ENCODE assay signal across 20 mouse cellular contexts in the genomic region with DNA sequence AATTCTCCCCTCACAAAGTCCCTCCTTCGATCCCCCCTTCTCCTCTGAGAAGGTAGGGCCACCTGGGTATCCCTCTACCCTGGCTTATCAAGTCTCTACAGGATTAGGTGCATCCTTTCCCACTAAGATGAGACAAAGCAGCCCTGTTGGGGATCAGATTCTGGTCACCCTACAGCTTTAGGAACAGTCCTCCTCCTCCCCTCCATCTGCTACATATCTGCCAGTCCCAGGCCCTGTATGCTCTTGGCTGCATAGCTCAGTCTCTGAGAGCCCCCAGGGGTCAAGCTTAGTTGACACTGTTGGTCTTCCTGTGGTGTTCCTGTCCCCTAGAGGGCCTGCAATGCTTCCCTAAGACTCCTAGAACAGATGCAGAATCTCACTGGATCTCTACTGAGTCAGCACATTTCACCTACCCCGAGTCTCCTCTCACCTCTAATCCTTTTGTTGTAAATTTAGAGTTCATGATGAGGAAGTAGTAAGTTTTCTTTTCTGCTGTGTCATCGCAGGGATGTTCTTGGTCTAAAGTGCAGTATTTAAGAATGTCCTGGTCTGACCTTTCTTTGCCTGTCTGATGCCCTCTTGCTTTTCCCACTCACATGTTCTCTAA. TPM values are rescaled to one million over a fixed set of nuclear protein-coding genes. Genes with fewer than 3 reads are reported as not detected.
DNase-seq lines count a peak whose midpoint lies in the region; ATAC-seq and TF ChIP-seq lines count a peak whose summit lies in the region.
"Had no signal": no experiment of that assay in that cellular context is flagged by ENCODE, and none has a peak within 500 bp of the region (broad histone marks: within the 10 kb centered on the region; RNA-seq: fewer than 3 reads in every experiment).

No protein-coding gene starts in this region.

- peaks cover 2% of the 10 kb centered on the region for H3K36me3 ChIP-seq in G1E (replicated peaks)
- H3K36me3 ChIP-seq in myocyte (ENCODE audit: control insufficient read depth, insufficient read depth), result no peaks in the 10 kb centered on the region
- H3K36me3 ChIP-seq: heart, embryonic 10.5 days; intestine, embryonic 15.5 days; midbrain, embryonic 15.5 days; neural tube, embryonic 13.5 days had no signal

- peaks cover 11% of the 10 kb centered on the region for H3K4me1 ChIP-seq in G1E (ENCODE audit: insufficient read depth, low read depth, low read length)
- peaks cover 3% of the 10 kb centered on the region; the same call in 1 of the 2 replicates for H3K4me1 ChIP-seq in cortical plate, adult 2 months (ENCODE audit: control insufficient read depth, insufficient read depth, low read length)
- H3K4me1 ChIP-seq: intestine, embryonic 15.5 days; midbrain, embryonic 15.5 days; neural tube, embryonic 13.5 days had no signal

- no peak overlapping the region for H3ac ChIP-seq in myocyte (ENCODE audit: control insufficient read depth, insufficient read length)

- ATAC-seq in G1E (ENCODE audit: extremely low read depth, insufficient number of reproducible peaks, low FRiP score, poor library complexity, severe bottlenecking), result peak; percentile 79
- no peak for ATAC-seq in CD4-positive, CD25-positive, alpha-beta regulatory T cell, adult 4 months
- ATAC-seq: forebrain, embryonic 14.5 days; intestine, embryonic 15.5 days; midbrain, embryonic 15.5 days had no signal

- peak overlapping the region; percentile 76 for H3K27ac ChIP-seq in left cerebral cortex, adult 2 months
- peak overlapping the region; percentile 61 for H3K27ac ChIP-seq in cortical plate, adult 2 months (ENCODE audit: insufficient read depth, low read length)
- H3K27ac ChIP-seq: heart, embryonic 10.5 days; intestine, embryonic 15.5 days; layer of hippocampus, adult 2 months; liver, embryonic 14.5 days; midbrain, embryonic 15.5 days; neural tube, embryonic 13.5 days; stomach, postnatal 0 days had no signal

- H3K9me3 ChIP-seq in G1E (replicated peaks), result no peaks in the 10 kb centered on the region
- H3K9me3 ChIP-seq: heart, embryonic 10.5 days; intestine, embryonic 15.5 days; midbrain, embryonic 15.5 days; neural tube, embryonic 13.5 days had no signal

- H3K79me2 ChIP-seq in myocyte (ENCODE audit: control insufficient read depth, insufficient read depth), result no peaks in the 10 kb centered on the region

- TF ChIP-seq CTCF in left cerebral cortex, adult 2 months (IDR thresholded peaks at IDR 0.05), result no peak
- no peak for TF ChIP-seq CTCF in G1E (IDR thresholded peaks at IDR 0.05; ENCODE audit: low read depth, low read length)
- no peak for TF ChIP-seq CTCF in cortical plate, adult 2 months (IDR thresholded peaks at IDR 0.05; ENCODE audit: extremely low read depth, insufficient read depth, low read length)

- TF ChIP-seq POLR2A in cortical plate, adult 2 months (IDR thresholded peaks at IDR 0.05; ENCODE audit: extremely low read depth, insufficient read depth, low read length), result no peak
- TF ChIP-seq POLR2A in myocyte (IDR thresholded peaks at IDR 0.05; ENCODE audit: insufficient read length, low read depth), result no peak

- H3K4me3 ChIP-seq in left cerebral cortex, adult 2 months, result no peak overlapping the region
- H3K4me3 ChIP-seq in G1E (ENCODE audit: low read depth, low read length) (no peak overlapping the region), myocyte (no peak overlapping the region)
- no peak overlapping the region for H3K4me3 ChIP-seq in cortical plate, adult 2 months (ENCODE audit: insufficient read depth, low read length)
- H3K4me3 ChIP-seq: heart, embryonic 10.5 days; intestine, embryonic 15.5 days; layer of hippocampus, adult 2 months; midbrain, embryonic 15.5 days; neural tube, embryonic 13.5 days had no signal

- H3K4me2 ChIP-seq in myocyte (ENCODE audit: low read depth), result peak overlapping the region; percentile 64
- H3K4me2 ChIP-seq: intestine, embryonic 15.5 days; midbrain, embryonic 15.5 days; neural tube, embryonic 13.5 days had no signal

- no peak for DNase-seq in left cerebral cortex, adult 2 months (ENCODE audit: extremely low spot score in 1 of 2, low spot score in 2 of 2)
- no peak for DNase-seq in left cerebral cortex, postnatal 14 days (ENCODE audit: low spot score in 2 of 2)
- peak; percentile 18 for DNase-seq in G1E (ENCODE audit: low spot score)
- DNase-seq in left cerebral cortex, postnatal 36 days (ENCODE audit: low spot score in 2 of 2), result no peak
- DNase-seq: adrenal gland, postnatal 14 days; cerebellum, postnatal 14 days; gastrocnemius, postnatal 10 days; heart, postnatal 4 days; right cerebral cortex, adult 18-20 months had no signal

- intact Hi-C loops in left cerebral cortex, adult 2 months (cut with DNase I), result loop anchor here (5.0 kb wide), 2 partner anchors 57 to 497 kb away; partner anchors contain the start of gene Kcnh7
- intact Hi-C loops in left cerebral cortex, postnatal 14 days (cut with DNase I), result no loop called here
- intact Hi-C loops in left cerebral cortex, postnatal 36 days (cut with DNase I), result no loop called here

- no peaks in the 10 kb centered on the region for H3K27me3 ChIP-seq in G1E (ENCODE audit: insufficient read depth, low read length)
- H3K27me3 ChIP-seq in myocyte (ENCODE audit: control insufficient read depth, insufficient read depth, insufficient read length), result no peaks in the 10 kb centered on the region
- H3K27me3 ChIP-seq: intestine, embryonic 15.5 days; midbrain, embryonic 15.5 days; neural tube, embryonic 13.5 days had no signal

TF ChIP-seq in myocyte, 11 proteins besides CTCF, POLR2A, EP300 and RAD21:
- TF ChIP-seq REST (IDR thresholded peaks at IDR 0.05; ENCODE audit: insufficient read depth, insufficient read length) (no peak), MYOG (IDR thresholded peaks at IDR 0.05; ENCODE audit: control insufficient read depth in 1 of 3, insufficient read depth in 1 of 3, insufficient read length in 2 of 3, low read depth in 2 of 3) (no peak), TCF3 (IDR thresholded peaks at IDR 0.05; ENCODE audit: insufficient read length, low read depth) (no peak), SRF (IDR thresholded peaks at IDR 0.05; ENCODE audit: control insufficient read depth, insufficient read length, low read depth) (no peak), POLR2AphosphoS2 (IDR thresholded peaks at IDR 0.05; ENCODE audit: insufficient read length, low read depth) (no peak), MAX (IDR thresholded peaks at IDR 0.05; ENCODE audit: low read depth) (no peak), USF1 (IDR thresholded peaks at IDR 0.05; ENCODE audit: low read depth) (no peak), E2F4 (IDR thresholded peaks at IDR 0.05; ENCODE audit: insufficient read depth) (no peak), CEBPB (IDR thresholded peaks at IDR 0.05; ENCODE audit: insufficient read depth, poor library complexity, severe bottlenecking) (no peak), MYOD1 (IDR thresholded peaks at IDR 0.05; ENCODE audit: control insufficient read depth in 1 of 3, insufficient read length in 2 of 3, low read depth in 2 of 3) (no peak), TCF12 (IDR thresholded peaks at IDR 0.05; ENCODE audit: insufficient read depth, poor library complexity, severe bottlenecking) (no peak)

RNA-seq across cellular contexts. Expression of gene Gca, which starts 21.0 kb away (rescaled TPM):
- total RNA-seq in left cerebral cortex, adult 2 months (2021), result 10 to 100 TPM; 12.7 to 22.3 TPM
- total RNA-seq in left cerebral cortex, postnatal 14 days (2021), result 10 to 100 TPM; 12.0 to 15.3 TPM
- 32.4 and 38.0 TPM in 2 replicates for total RNA-seq in G1E (2014; fragmentation: Nextera tagmentation)
- total RNA-seq in G1E (2017), result 4.1 and 4.3 TPM in 2 replicates
- 0.56 and 0.90 TPM in 2 replicates for polyA plus RNA-seq in G1E (2012)
- polyA plus RNA-seq in cortical plate, adult 2 months (2012; rRNA removed), result 19.1 and 19.2 TPM in 2 replicates
- 0.13 TPM for polyA plus RNA-seq in myocyte (2012; fragmentation: generic; extraction: Trizol)
- polyA plus RNA-seq in CD4-positive, CD25-positive, alpha-beta regulatory T cell, adult 4 months (2017; shearing (Covaris generic)), result 1 to 10 TPM; 1.4 to 1.7 TPM
- total RNA-seq in left cerebral cortex, postnatal 36 days (2021), result 10 to 100 TPM; 15.5 to 24.5 TPM

RNA-seq across cellular contexts. Expression of gene Ifih1, which starts 39.0 kb away (rescaled TPM):
- 1 to 10 TPM; 2.6 TPM for total RNA-seq in left cerebral cortex, adult 2 months (2021)
- 1 to 10 TPM; 2.1 to 2.9 TPM for total RNA-seq in left cerebral cortex, postnatal 14 days (2021)
- 27.5 and 31.9 TPM in 2 replicates for total RNA-seq in G1E (2014; fragmentation: Nextera tagmentation)
- 16.1 and 20.8 TPM in 2 replicates for total RNA-seq in G1E (2017)
- polyA plus RNA-seq in G1E (2012), result 7.0 and 7.2 TPM in 2 replicates
- polyA plus RNA-seq in cortical plate, adult 2 months (2012; rRNA removed), result 2.1 and 2.4 TPM in 2 replicates
- 0.32 TPM for polyA plus RNA-seq in myocyte (2012; fragmentation: generic; extraction: Trizol)
- polyA plus RNA-seq in CD4-positive, CD25-positive, alpha-beta regulatory T cell, adult 4 months (2017; shearing (Covaris generic)), result 10 to 100 TPM; 30.2 to 35.3 TPM
- total RNA-seq in left cerebral cortex, postnatal 36 days (2021), result 1 to 10 TPM; 3.2 to 3.5 TPM
